Mouse (Mus musculus) heart, adult 2 months (tissue): ENCODE measurements at regions not wholly inside any gene's neighbourhood (a gene's known extent, or its start where the extent isn't known, plus 50 kb on each side); places are given as distances from the start of the nearest gene placed in this dataset.

Experiments
- CTCF ChIP-seq: fragments of 200-600 bp; IDR thresholded peaks from 2 replicates; pipeline ENCODE4 v1.8.1; 2022; ENCODE audit warnings: antibody characterized with exemption, mild to moderate bottlenecking, moderate library complexity
- EP300 ChIP-seq: fragments of 200-500 bp; IDR thresholded peaks from 2 replicates; pipeline ENCODE4 v1.6.1; 2011; ENCODE audit warnings: low read depth, low read length, control low read depth; ENCODE audit not compliant: insufficient read depth
- POLR2A ChIP-seq: fragments of 200-500 bp; IDR thresholded peaks from 2 replicates; pipeline ENCODE4 v1.6.1; 2011; ENCODE audit warnings: mild to moderate bottlenecking, low read depth, low read length, control low read depth; ENCODE audit not compliant: insufficient read depth

GRCm38 (mm10) chr3:151977651-151978050, 140.2 kb upstream of the Ptgfr start:
- no peak for TF ChIP-seq POLR2A
- no peak for TF ChIP-seq EP300
- no peak for TF ChIP-seq CTCF
